Mouse (Mus musculus) urinary bladder, adult 2 months (tissue): ENCODE data around the gene Tm6sf1. TPM values are rescaled to one million over a fixed set of nuclear protein-coding genes. Genes with fewer than 3 reads are reported as not detected.

Experiments used
- DNase-seq: peaks from one replicate; pipeline ENCODE4 v3.0.0; 2022; ENCODE audit warnings: low spot score
- polyA plus RNA-seq: library from polyadenylated mRNA; depleted of rRNA; stranded (reverse); fragments of >200 nt; gene quantifications from 2 replicates; pipeline ENCODE4 v1.2.3, GENCODE M21; 2012; rRNA removed

Tm6sf1 gene
- polyA plus RNA-seq, 1 experiment: 21.4 TPM

DNA sequence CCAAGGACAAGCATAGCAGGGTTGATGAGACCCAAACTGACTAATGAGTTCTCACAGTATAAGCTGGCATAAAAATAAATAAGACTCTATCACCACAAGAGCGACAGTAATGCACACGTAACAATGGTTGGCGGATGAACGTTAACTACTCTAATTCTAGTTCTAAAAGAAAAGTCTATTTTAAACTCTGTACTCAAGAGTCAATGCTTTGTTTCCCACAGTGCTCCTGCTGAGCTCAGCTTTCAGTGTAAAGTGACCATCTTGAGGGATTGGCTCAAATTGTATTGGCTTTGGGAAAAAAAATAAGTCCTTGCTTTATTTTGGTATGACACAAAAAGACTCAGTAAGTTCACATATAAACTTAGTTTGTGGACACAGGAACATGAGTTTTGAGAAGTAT lies 26.3 kb downstream of the Tm6sf1 start:
- no peak for DNase-seq

DNA sequence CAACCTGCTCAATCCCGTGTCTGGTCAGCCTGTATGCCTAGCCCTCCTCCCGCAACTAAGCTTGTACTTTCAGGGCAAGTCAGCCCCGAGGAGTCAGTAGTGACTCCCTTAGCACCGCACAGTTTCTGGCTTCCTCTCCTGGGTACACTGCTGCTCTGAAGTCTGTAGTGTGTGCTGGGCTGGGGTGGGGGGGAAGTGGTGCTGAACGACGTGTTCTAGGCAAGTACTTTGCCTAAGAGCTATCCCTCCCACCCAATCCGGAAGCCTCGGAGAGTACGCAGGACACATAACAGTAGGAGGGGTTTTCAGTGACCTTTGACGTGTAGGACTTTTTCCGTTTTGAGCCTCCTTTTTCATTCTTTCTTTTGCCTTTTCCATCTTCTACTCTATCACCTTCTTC lies 40.6 kb downstream of the Tm6sf1 start:
- DNase-seq: no peak

DNA sequence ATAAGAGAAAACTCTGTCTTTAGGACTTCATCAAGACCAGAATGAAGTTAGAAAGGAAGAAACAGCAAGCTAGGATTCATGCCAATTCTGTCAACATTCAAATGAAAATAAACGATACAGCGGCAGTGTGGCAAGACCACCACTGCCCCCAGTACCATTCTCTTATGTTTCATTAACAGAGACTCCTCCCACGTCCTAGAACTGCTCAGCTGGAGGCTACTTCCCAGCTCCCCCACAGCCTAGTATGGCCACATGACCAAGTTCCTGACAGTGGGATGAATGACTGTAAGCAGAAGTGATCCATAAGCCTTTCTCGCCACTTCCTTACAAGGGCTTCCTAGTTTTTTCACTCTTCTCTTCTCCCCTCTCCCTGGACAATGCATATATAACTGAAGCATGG lies 45.3 kb downstream of the Tm6sf1 start:
- no peak for DNase-seq

DNA sequence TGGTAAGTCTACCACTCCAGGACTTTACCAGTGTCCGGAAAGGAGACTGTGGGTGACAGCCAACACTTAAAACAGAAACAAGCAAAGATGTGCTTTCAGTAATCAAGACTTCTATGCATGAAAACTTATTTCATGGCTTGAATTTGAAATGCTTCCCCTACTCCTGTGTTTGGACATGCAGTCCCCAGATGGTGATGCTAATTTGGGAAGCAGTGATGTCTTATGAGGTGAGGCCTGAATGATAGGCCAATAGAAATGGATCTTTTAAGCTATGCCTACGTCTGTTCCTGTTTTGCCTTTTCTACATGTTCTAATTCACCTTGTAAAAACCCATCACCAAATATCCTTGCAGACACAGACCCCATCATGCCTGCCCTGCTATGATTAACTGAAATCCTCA lies 46.1 kb downstream of the Tm6sf1 start:
- no peak for DNase-seq

DNA sequence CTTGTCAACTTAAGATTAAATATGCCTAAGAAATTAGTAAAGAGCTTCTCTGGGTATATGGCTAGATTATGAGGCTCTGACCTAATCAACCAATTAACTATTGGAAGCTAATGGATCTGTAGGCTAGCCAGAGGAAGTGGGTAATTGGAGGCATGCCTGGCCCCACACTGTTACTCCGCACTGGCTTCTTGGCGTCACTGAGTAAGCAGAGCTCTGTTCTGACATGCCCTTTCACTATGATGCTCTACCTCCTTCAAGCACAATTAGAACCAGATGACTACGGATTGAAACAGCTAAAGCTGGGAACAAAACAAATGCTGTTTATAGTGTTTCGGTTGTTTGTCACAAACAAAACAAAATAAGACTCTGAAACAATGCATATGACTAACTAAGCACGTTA lies 59.5 kb downstream of the Tm6sf1 start:
- no peak for DNase-seq

DNA sequence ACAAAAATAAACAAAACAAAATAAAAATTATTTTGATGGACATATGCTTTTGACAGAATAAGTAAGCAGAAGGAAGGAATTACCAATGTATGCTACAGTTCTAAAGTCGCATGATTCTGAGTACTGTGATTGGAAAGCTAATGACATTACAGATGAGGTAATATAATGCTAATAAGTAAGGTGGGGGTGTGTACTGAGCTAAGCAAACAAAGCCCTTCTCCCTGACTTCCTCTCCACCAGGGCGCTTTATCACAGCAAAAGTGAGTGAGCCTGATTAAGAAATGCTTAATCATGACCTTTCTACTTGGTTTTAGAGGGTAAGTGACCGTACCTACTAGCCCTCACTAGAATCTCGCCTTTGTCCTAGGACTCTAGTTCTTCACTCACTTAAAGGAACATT lies 61.5 kb downstream of the Tm6sf1 start:
- no peak for DNase-seq

DNA sequence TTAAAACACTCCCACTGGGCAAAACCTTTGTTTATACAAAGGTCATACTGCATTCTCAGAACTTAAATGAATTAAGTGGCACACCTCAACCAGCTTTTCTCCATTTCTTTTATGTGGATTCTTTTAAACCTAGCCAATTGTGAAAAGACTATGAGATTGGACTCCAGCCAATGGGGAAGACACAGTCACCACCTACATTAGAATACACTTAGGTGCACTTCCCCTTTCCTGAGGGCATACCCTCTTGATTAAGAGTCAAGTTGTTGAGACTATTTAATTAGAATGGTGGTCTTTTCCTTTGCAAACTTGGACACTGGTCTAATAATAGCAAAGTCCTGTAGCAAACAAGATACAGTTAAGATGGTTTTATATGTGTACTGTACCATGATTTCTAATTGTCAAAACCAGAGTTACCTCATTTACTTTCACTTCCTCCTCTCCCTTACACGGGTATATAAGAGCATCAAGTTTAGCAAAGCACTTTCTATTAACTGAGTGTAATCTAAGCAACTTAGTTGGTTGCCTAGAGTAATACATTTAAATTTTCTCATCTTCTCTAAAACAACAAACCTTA lies 62.7 kb downstream of the Tm6sf1 start:
- no peak for DNase-seq

DNA sequence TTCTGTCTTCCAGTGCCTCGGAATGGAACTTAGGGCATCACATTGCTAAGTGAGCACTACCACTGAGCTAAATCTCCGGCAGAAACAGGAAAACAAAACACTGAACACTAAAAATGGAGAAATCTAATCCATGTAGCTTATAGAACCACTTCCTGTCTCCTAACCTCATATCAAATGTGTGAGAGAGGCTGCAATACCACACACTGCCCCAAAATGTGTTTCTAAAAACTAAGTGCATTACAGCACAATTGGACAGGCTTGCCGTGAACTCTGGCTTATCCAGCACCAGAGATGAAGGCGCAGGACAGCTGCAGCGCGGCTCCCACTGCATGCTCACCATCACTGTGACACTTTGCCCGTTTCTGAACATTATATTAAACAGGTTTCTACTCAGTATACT lies 70.2 kb downstream of the Tm6sf1 start:
- no peak for DNase-seq

DNA sequence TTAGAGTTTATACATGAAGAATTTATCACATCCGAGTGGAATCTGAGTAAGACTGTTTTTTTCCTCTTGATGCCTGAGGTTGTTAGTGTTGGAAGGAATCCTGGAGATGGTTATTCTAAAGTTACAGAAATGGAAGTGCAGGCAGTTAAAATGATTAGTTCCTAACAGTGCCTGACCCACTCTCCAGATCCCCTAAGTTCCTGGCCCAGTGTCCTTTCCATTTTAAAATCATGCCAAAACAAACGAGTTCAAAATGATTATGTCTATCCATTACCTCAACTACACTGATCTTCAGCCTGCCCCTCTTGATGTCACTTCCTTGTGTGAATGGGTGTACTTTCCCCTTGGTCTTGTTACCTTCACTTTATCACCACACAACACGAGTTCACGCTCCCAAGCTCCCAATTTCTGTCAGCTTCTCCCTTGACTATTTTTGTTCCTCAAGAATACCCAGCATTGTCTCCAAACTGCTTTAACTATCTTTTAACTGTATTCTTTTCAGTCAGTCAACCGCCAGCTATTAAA lies 73.8 kb downstream of the Tm6sf1 start:
- no peak for DNase-seq

DNA sequence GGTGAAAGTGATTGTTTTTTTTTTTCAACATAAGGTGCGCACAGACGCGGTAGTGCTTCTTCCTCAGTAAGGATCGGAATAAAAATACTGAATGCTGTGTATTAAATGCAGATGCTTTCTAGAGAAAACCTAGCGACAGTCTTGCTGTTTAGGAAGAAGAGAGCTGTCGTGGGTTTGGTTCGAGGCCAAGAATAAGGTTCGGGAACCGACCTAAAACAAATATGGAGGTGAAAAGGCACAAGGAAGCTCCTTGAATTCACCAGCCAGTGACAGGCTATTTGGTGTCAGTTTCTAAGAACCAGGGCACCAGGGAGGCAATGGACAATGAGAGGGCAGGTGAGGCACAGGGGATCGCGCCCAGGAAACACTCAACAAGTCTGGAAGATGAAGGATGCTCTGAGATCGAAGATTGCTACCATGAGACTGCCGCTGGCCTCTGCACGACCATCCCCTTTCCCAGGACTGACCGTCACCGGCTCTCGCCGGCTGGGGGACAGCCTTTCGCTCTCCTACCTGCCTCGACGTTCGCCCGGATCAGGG lies 74.3 kb downstream of the Tm6sf1 start:
- no peak for DNase-seq

DNA sequence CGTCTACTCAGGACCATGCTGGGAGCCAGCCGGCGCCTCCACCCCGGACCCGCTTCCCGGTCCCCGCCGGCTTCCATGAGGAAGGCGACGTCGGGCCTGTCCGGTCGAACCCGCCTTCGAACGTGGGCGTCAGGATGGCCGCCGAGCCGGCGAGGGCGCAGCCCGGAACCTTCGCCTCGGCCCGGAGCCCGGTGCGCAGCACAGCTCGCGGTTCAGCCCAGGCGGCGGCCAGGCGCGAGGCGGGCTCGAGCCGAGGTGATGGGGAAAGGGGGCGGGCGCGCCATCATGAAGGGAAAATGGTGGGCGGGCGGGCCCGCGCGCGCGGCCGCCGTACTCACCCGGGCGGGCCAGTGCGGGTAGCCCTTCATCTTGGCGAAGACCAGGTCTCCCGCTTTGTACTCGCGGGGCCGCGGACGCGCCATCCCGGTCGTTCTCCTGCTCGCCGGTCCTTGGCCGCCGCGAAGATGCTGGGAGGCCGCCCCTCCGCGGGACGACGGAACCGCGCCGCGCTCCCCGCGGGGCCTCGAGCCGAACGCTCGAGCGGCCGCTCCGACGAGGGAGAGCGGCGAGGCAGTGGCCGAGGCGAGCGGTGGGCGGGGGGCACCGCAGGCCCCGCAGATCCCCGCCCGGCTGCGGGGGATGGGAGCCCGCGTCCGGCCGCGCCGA lies 74.9 kb downstream of the Tm6sf1 start:
- peak; percentile 38 for DNase-seq

Other genes starting within 250 kb of the Tm6sf1 start
- gene Homer2, start 151.5 kb upstream of the Tm6sf1 start, polyA plus RNA-seq: 25.4 and 29.3 TPM in 2 replicates
- 73.3 and 76.1 TPM in 2 replicates for gene Ramac, start 96.1 kb upstream of the Tm6sf1 start, polyA plus RNA-seq
- 43.1 and 51.5 TPM in 2 replicates for gene 3110040N11Rik, start 69.5 kb upstream of the Tm6sf1 start, polyA plus RNA-seq
- 54.1 and 60.4 TPM in 2 replicates for gene Btbd1, start 29.6 kb upstream of the Tm6sf1 start, polyA plus RNA-seq
- gene Gm10160, start 3.2 kb upstream of the Tm6sf1 start, polyA plus RNA-seq: not detected in 2 replicates
- gene Hdgfl3, start 75.5 kb downstream of the Tm6sf1 start, polyA plus RNA-seq: 8.0 and 10.4 TPM in 2 replicates
- 0.91 and 1.0 TPM in 2 replicates for gene Bnc1, start 133.3 kb downstream of the Tm6sf1 start, polyA plus RNA-seq